Comparison of ENCODE assay signal across 16 mouse cellular contexts in genomic region chr13:29967367-29967766, GRCm38 (mm10). TPM values are rescaled to one million over a fixed set of nuclear protein-coding genes. Genes with fewer than 3 reads are reported as not detected.
DNase-seq lines count a peak whose midpoint lies in the region; TF ChIP-seq lines count a peak whose summit lies in the region.
"Had no signal": no experiment of that assay in that cellular context is flagged by ENCODE, and none has a peak within 500 bp of the region (broad histone marks: within the 10 kb centered on the region; RNA-seq: fewer than 3 reads in every experiment).

No protein-coding gene starts in this region.

- DNase-seq in CH12.LX (ENCODE audit: extremely low read depth): peak; percentile 53
- no peak for DNase-seq in left cerebral cortex, adult 8-10 months (ENCODE audit: low spot score in 2 of 2)
- DNase-seq: adrenal gland, adult 2 months; adrenal gland, adult 8-10 months; adrenal gland, postnatal 10 days; adrenal gland, postnatal 14 days; adrenal gland, postnatal 25 days; adrenal gland, postnatal 36 days; B cell, adult 2 months; cerebellum, adult 11 months; cerebellum, adult 11-12 months; cerebellum, adult 18-20 months; cerebellum, adult 2 months; cerebellum, adult 8-10 months had no signal

- H3K36me3 ChIP-seq in CH12.LX (replicated peaks in 1 of 2; ENCODE audit: control insufficient read depth in 1 of 2, insufficient read depth in 1 of 2, low read length in 1 of 2): peaks cover 8 to 69% of the 10 kb centered on the region in 2 experiments

- no peak overlapping the region for H3K4me3 ChIP-seq in CH12.LX (replicated peaks in 1 of 3; ENCODE audit: low read depth in 2 of 3, low read length in 2 of 3, poor library complexity in 1 of 3)

- in situ Hi-C loops in CH12.LX (cut with MboI; ENCODE audit: low pct_ligation_motif_present, low pct_unique_long_range_greater_than_20kb, low sequenced_read_pairs): no loop called here

- no peak overlapping the region for H3K27ac ChIP-seq in CH12.LX (ENCODE audit: insufficient read depth, low read depth)

- no peaks in the 10 kb centered on the region for H3K9me3 ChIP-seq in CH12.LX (replicated peaks; ENCODE audit: low read length)
- H3K9me3 ChIP-seq: G1E had no signal

- H3K9ac ChIP-seq in CH12.LX (ENCODE audit: insufficient read depth, low read depth): no peak overlapping the region

- H3K4me2 ChIP-seq in CH12.LX (ENCODE audit: insufficient read depth, low read depth, poor library complexity, severe bottlenecking): peak overlapping the region; percentile 6; the same call in 1 of the 2 replicates

- H3K27me3 ChIP-seq in CH12.LX (replicated peaks): no peaks in the 10 kb centered on the region
- H3K27me3 ChIP-seq: Patski had no signal

- TF ChIP-seq CTCF in CH12.LX (conservative IDR thresholded peaks at IDR 0.05 in 1 of 2, IDR thresholded peaks at IDR 0.05 in 1 of 2; ENCODE audit: low read depth in 2 of 2, low read length in 2 of 2): no peak

- dilution Hi-C loops in CH12.LX (cut with MboI; ENCODE audit: extremely low pct_ligation_motif_present, extremely low pct_unique_long_range_greater_than_20kb, low sequenced_read_pairs): no loop called here

- H3K4me1 ChIP-seq in CH12.LX (ENCODE audit: control insufficient read depth in 1 of 2, insufficient read depth in 2 of 2): peaks cover 37 to 85% of the 10 kb centered on the region in 2 experiments

- no peak for TF ChIP-seq POLR2A in CH12.LX (IDR thresholded peaks at IDR 0.05; ENCODE audit: low read depth, low read length)

- peaks cover 78% of the 10 kb centered on the region for H3K79me2 ChIP-seq in CH12.LX (replicated peaks; ENCODE audit: control insufficient read depth, extremely low read depth, insufficient read depth, poor library complexity, severe bottlenecking)

- peak; percentile 70 for TF ChIP-seq EP300 in CH12.LX (IDR thresholded peaks at IDR 0.05; ENCODE audit: low read length)

- TF ChIP-seq RAD21 in CH12.LX (IDR thresholded peaks at IDR 0.05; ENCODE audit: low read depth, low read length): no peak

TF ChIP-seq in CH12.LX, 34 proteins besides CTCF, POLR2A, EP300 and RAD21:
- TF ChIP-seq BHLHE40 (IDR thresholded peaks at IDR 0.05; ENCODE audit: low read depth, low read length) (peak; percentile 51; the same call in 1 of the 2 replicates), GABPA (IDR thresholded peaks at IDR 0.05; ENCODE audit: insufficient replicate concordance, low read depth, low read length) (no peak), ZC3H11A (IDR thresholded peaks at IDR 0.05; ENCODE audit: low read depth, low read length) (no peak), MAX (IDR thresholded peaks at IDR 0.05; ENCODE audit: low read length) (no peak), RCOR1 (conservative IDR thresholded peaks at IDR 0.05; ENCODE audit: low read depth, low read length) (0 out of 2 replicates have a peak, but pooled peaks have one; percentile 30), E2F4 (IDR thresholded peaks at IDR 0.05; ENCODE audit: insufficient replicate concordance, low read depth, low read length) (no peak)

RNA-seq across cellular contexts. Expression of gene E2f3, which starts 18.5 kb away (rescaled TPM):
- 7.6 and 9.4 TPM in 2 replicates for total RNA-seq in CH12.LX (2012; rRNA removed)
- total RNA-seq in CH12.LX (2014; rRNA removed): 12.9 and 13.2 TPM in 2 replicates
- 18.2 and 20.7 TPM in 2 replicates for polyA plus RNA-seq in CH12.LX (2012; ENCODE audit: insufficient read length, low read depth)
- 10 to 100 TPM; 18.5 to 21.3 (median 20.4) TPM for total RNA-seq in left cerebral cortex, adult 8-10 months (2022)
